Mouse (Mus musculus) macrophage (primary cell): Measurements from ENCODE around the gene 1700080E11Rik. TPM values are rescaled to one million over a fixed set of nuclear protein-coding genes. Genes with fewer than 3 reads are reported as not detected.

Experiments
- polyA plus RNA-seq: library from polyadenylated mRNA; stranded (reverse); fragments of 250-400 nt; gene quantifications from 3 replicates; pipeline ENCODE4 v1.2.4, GENCODE M21; 2018; ENCODE audit warnings: inconsistent platforms

Gene 1700080E11Rik
- polyA plus RNA-seq, 1 experiment from 2014 or later, result not detected

Other genes starting within 250 kb of the 1700080E11Rik start
- gene Mrpl3, start 91.9 kb downstream of the 1700080E11Rik start, polyA plus RNA-seq, result 45.6 to 84.1 TPM (median 48.3 TPM) in 3 replicates
- 5.7 to 15.6 TPM (median 9.2 TPM) in 3 replicates for gene Nudt16, start 13.3 kb downstream of the 1700080E11Rik start, polyA plus RNA-seq